Mouse (Mus musculus): ENCODE measurements at regions not wholly inside any gene's neighbourhood (a gene's known extent, or its start where the extent isn't known, plus 50 kb on each side); places are given as distances from the start of the nearest gene placed in this dataset.

DNA sequence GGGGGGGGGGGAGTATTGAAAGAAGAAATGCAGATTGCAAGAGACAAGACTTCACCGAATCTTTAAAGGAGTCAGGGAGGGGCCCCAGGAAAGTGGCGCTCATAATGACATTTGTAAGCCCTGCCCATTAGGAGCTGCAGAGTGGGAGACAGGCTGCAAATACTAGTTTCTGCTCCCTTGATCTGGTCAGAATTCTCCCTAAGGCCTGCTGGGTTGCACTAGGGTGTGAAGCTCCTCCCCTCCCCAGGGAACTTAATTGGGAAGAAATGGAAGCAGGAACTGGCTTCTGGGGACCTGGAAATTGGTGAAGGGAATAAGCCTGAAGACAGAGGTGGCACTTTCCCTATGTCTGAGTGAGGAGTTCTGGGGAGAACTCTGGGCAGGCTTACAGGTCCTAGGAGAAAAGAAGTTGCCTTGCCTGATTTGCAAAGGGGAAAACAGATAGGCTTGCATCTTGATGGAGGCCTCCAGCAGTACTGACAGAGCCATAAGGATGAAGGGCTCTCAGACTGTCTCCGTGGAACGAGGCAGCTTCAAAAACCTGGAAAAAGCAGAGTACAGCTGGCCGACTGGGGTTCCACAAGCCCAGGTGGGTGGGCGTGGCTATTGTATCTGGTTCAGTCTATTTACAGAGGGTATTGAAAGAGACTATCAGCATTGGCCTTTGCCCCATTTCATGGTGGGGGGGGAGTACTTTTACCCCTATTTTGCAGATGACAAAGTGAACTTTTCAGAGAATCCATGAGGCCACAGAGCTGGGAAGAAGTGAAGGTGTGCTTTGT lies 125.7 kb downstream of the Plpp3 start:
- peak overlapping the region; percentile 88 for H3K27ac ChIP-seq
- DNase-seq (ENCODE audit: low spot score), result peak; percentile 16
- no peak overlapping the region for H3K4me3 ChIP-seq
- H3K27me3 ChIP-seq (ENCODE audit: insufficient read depth, poor library complexity, severe bottlenecking), result 0 out of 2 replicates have a peak, but pooled peaks cover 3% of the 10 kb centered on the region
- 14% methylated on average over 6 of the region's 6 CpGs for WGBS
- peaks cover 63% of the 10 kb centered on the region for H3K4me1 ChIP-seq (replicated peaks)
- H3K9me3 ChIP-seq, result no peaks in the 10 kb centered on the region
- no peaks in the 10 kb centered on the region for H3K36me3 ChIP-seq

DNA sequence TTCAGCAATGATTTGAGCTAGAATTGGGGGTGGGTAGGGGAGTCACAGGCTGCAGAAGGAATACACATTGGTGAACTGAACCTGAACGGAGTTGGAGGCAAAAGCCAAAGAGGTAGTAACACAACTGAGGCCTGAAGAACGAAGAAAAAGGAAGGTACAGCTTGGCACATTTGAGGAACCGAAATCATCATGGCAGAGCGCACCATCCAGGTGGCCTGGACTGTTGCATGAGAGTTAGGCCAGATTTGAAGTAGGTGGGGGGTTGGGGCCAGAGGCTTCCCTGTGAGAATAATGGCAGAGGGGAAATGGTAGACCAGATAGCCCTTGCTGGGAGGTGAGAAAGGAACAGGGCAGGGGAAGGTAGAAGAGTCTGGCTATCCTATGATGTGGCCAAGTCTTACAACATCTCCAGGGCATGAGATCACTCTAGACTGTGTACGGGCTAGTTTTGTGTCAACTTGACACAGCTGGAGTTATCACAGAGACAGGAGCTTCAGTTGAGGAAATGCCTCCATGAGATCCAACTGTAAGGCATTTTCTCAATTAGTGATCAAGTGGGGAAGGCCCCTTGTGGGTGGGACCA lies 128.4 kb downstream of the Plpp3 start:
- Histone ChIP-seq H3K27ac (no peak overlapping the region), H3K4me1 (replicated peaks) (peaks cover 67% of the 10 kb centered on the region), H3K4me3 (no peak overlapping the region), H3K36me3 (no peaks in the 10 kb centered on the region), H3K9me3 (no peaks in the 10 kb centered on the region), H3K27me3 (ENCODE audit: insufficient read depth, poor library complexity, severe bottlenecking) (0 out of 2 replicates have a peak, but pooled peaks cover 3% of the 10 kb centered on the region)
- no peak for DNase-seq (ENCODE audit: low spot score)
- 92% methylated on average over 5 of the region's 5 CpGs for WGBS

DNA sequence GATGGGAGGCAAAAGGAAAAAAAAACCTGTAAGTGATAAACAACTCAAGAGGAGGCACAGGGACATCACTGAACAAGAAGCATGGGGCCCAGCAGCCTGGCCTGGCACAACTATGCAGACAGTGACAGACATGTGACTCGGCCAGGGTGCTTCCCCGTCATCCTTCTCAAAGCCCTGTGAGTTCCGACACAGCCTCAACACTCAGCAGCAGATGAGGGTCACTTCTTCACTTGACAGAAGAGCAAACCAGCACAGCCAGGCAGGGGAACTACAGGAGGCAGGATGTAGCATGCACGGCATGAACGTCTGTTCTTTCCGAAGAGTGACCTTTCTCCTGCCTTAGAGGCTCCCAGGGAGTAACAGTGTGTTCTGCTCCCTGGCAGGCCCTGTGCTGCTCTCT lies 129.2 kb downstream of the Plpp3 start:
- no peak for DNase-seq (ENCODE audit: low spot score)
- 70% methylated on average over 6 of the region's 6 CpGs for WGBS
- H3K9me3 ChIP-seq, result no peaks in the 10 kb centered on the region
- 0 out of 2 replicates have a peak, but pooled peaks cover 3% of the 10 kb centered on the region for H3K27me3 ChIP-seq (ENCODE audit: insufficient read depth, poor library complexity, severe bottlenecking)
- H3K4me3 ChIP-seq, result no peak overlapping the region
- peak overlapping the region; percentile 70 for H3K27ac ChIP-seq
- H3K36me3 ChIP-seq, result no peaks in the 10 kb centered on the region
- peaks cover 65% of the 10 kb centered on the region for H3K4me1 ChIP-seq (replicated peaks)

DNA sequence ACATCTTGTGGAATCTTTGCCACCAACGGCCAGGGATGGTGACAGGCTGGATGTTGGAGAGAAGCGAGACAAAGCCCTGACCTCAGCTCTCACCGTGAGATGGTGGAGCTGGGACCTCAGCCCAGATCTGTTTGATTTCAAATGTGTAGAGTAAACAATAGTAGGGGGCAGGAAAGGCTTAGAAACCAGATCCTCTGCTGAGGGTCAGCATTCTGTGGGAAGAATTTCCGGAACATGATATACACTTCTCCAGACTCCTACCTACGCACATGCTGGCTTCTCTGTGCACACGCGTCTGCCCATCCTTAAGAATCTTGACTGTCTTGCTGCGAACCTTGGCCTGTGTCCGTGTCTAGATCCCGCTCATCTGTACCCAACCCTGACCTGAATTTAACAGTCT lies 129.7 kb downstream of the Plpp3 start:
- Histone ChIP-seq H3K27ac (peak overlapping the region; percentile 70), H3K4me3 (no peak overlapping the region), H3K9me3 (no peaks in the 10 kb centered on the region), H3K27me3 (ENCODE audit: insufficient read depth, poor library complexity, severe bottlenecking) (0 out of 2 replicates have a peak, but pooled peaks cover 3% of the 10 kb centered on the region), H3K36me3 (no peaks in the 10 kb centered on the region), H3K4me1 (replicated peaks) (peaks cover 65% of the 10 kb centered on the region)
- DNase-seq (ENCODE audit: low spot score), result no peak
- 75% methylated on average over 10 of the region's 10 CpGs for WGBS

DNA sequence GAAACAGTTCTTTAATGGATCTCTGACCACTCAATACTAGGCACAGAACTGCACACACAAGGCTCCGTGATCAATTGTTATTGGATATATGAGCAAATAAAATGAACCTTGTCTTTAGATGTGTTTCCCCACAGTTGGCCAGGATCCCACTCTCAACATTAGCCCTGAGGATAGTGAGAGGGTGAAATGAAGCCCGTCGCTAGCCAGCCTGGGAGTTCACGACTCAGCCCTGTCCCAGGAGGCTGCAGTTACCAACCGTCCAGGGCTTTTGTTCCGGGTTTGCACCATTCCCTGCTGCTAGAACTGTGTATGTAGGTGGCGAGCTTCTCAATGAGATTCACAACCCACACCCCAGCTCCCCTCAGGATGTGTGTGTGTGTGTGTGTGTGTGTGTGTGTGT lies 130.3 kb downstream of the Plpp3 start:
- DNase-seq (ENCODE audit: low spot score), result no peak
- WGBS, result 55% methylated on average over 7 of the region's 7 CpGs
- Histone ChIP-seq H3K36me3 (no peaks in the 10 kb centered on the region), H3K9me3 (no peaks in the 10 kb centered on the region), H3K4me3 (no peak overlapping the region), H3K4me1 (replicated peaks) (peaks cover 64% of the 10 kb centered on the region), H3K27me3 (ENCODE audit: insufficient read depth, poor library complexity, severe bottlenecking) (0 out of 2 replicates have a peak, but pooled peaks cover 3% of the 10 kb centered on the region), H3K27ac (no peak overlapping the region)

DNA sequence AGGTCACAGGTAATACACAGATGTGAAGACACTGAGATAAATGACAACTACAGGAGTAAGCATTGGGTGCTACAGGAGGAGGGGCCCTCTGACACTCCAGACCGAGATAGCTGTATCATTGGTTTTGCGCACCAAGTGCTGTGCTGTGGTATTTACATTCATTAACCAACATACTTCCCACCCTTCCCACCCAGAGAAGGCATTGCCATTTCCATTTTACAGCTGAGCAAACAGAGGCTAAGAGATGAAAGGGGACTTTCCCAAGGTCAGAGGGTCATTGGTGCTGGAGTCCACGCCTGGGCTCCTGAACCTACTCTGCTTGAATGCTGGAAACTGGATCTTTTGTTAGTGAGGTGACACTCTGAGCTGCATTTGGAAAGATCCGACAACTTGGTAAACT lies 132.5 kb downstream of the Plpp3 start:
- no peaks in the 10 kb centered on the region for H3K36me3 ChIP-seq
- no peak overlapping the region for H3K4me3 ChIP-seq
- WGBS, result 39% methylated on average over 4 of the region's 4 CpGs
- DNase-seq (ENCODE audit: low spot score), result no peak
- H3K9me3 ChIP-seq, result no peaks in the 10 kb centered on the region
- H3K27me3 ChIP-seq (ENCODE audit: insufficient read depth, poor library complexity, severe bottlenecking), result no peaks in the 10 kb centered on the region
- H3K27ac ChIP-seq, result peak overlapping the region; percentile 46; the same call in 1 of the 2 replicates
- peaks cover 49% of the 10 kb centered on the region for H3K4me1 ChIP-seq (replicated peaks)

DNA sequence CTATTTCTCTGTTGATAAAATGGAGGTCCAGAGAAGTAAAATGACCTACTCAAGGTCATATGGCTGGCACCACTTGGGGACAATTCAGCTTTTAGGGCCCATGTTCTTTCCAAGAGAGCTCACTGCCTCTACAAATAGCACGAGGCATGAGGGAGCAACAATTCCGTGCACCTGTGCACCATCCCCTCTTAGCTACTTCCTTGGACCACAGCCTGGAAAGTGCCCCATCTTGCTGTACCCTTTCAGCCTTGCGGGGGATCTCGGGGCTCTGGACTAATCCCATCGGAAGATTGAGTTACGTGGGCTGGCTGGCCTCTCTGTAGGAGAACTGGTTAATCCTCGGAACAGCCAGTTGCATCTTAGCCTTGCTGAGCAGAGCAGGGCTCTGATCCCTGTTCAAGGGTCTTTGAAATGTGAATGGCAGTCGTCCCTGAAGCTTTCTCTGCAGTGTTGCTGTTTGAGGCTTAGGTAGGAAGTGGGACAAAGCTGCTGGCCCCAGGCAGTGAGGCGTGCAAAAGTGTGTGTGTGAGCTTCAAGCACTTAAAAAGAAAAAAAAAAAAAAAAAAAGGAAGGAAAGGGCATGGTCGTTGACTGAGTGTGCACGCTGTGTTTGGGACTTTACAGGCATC lies 133.8 kb downstream of the Plpp3 start:
- 8% methylated on average over 11 of the region's 11 CpGs for WGBS
- Histone ChIP-seq H3K9me3 (no peaks in the 10 kb centered on the region), H3K4me3 (no peak overlapping the region), H3K4me1 (replicated peaks) (peaks cover 49% of the 10 kb centered on the region), H3K27ac (peak overlapping the region; percentile 82), H3K36me3 (no peaks in the 10 kb centered on the region), H3K27me3 (ENCODE audit: insufficient read depth, poor library complexity, severe bottlenecking) (no peaks in the 10 kb centered on the region)
- peak; percentile 8 for DNase-seq (ENCODE audit: low spot score)

DNA sequence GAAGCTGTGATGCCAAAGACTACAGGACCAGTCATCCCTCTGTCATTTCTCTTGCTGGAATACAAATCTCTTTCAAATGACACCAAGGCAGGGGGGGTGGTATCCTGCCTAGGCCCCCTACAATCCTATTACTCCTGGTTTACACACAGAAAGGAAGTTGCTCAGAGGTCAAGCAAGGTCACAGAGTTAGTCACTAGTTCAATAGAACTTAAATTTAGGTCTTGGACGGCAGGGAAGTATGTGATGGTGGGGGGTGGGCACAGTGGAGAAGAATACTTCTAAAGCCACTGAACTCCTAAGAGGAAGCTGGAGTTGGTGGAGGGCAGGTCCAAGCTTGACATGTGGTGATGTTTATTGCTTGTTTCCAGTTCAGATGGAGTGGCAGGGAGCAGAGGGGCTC lies 134.4 kb downstream of the Plpp3 start:
- 0% methylated on average over 1 of the region's 1 CpGs for WGBS

DNA sequence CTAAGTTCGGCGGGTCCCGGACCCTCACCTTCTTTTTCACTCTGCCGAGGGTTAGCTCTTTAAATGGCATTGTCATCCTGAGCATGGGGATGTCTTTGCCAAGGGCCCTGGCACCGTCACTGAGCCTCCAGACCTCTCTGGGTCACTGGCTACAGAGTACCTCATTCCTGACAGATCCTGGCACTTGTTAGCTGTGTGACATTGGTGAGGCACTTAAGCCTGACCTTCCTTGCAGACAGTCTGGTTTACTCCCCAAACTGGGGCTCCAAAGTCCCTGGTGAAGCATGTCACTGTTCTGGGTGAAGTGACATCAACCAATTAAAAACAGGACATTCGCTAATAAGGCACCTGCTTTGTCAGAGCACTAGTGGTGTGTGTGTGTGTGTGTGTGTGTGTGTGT lies 142.2 kb downstream of the Plpp3 start:
- Histone ChIP-seq H3K36me3 (no peaks in the 10 kb centered on the region), H3K4me1 (replicated peaks) (no peaks in the 10 kb centered on the region)
- 90% methylated on average over 6 of the region's 6 CpGs for WGBS

More for the DNA sequence above, 134.4 kb downstream of the Plpp3 start:
- Histone ChIP-seq H3K4me1 (replicated peaks) (peaks cover 44% of the 10 kb centered on the region), H3K36me3 (no peaks in the 10 kb centered on the region), H3K27ac (peak overlapping the region; percentile 82), H3K27me3 (ENCODE audit: insufficient read depth, poor library complexity, severe bottlenecking) (no peaks in the 10 kb centered on the region), H3K4me3 (no peak overlapping the region), H3K9me3 (no peaks in the 10 kb centered on the region)
- peak; percentile 26 for DNase-seq (ENCODE audit: low spot score)

DNA sequence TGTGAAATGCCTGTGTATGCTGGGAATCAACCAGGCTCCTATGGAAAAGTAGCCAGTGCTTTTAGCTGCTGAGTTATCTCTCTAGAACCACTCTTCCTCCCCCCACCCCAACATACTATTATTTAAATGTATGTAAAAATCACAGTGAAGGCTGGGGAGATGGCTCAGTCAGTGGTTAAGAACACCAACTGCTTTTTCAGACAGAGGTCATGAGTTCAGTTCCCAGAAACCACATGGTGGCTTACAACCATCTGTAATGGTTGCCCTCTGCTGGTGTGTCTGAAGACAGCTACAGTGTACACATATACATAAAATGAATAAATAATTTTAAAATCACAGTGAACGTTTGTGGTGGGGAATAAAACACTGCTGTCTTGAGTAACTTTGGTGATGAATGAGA lies 144.4 kb downstream of the Plpp3 start:
- Histone ChIP-seq H3K36me3 (no peaks in the 10 kb centered on the region), H3K27ac (no peak overlapping the region), H3K27me3 (ENCODE audit: insufficient read depth, poor library complexity, severe bottlenecking) (no peaks in the 10 kb centered on the region), H3K4me1 (replicated peaks) (no peaks in the 10 kb centered on the region), H3K4me3 (no peak overlapping the region), H3K9me3 (0 out of 2 replicates have a peak, but pooled peaks cover 3% of the 10 kb centered on the region)
- DNase-seq (ENCODE audit: low spot score), result no peak
- 88% methylated on average over 1 of the region's 1 CpGs for WGBS

More for the DNA sequence above, 142.2 kb downstream of the Plpp3 start:
- H3K27ac ChIP-seq, result no peak overlapping the region
- H3K27me3 ChIP-seq (ENCODE audit: insufficient read depth, poor library complexity, severe bottlenecking), result no peaks in the 10 kb centered on the region
- H3K4me3 ChIP-seq, result no peak overlapping the region
- H3K9me3 ChIP-seq, result no peaks in the 10 kb centered on the region
- DNase-seq (ENCODE audit: low spot score), result no peak

DNA sequence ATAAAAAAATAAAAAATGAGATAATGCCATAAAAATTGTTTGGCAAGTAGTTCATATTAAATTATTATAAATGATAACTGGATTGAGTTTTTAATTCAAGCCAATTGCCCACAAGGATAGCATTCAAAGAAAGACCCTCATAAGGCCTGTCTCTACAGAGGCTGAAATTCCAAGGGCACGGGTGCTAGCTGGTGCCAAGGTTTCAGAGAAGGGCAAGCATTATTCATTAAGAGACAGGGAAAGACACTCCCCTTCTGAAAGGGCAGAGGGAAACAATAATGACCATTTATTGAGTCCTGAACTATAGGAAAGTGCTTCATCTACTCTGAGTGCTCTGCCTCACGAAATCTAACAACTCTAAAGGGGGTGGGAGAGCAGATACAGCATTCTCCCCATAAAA lies 147.0 kb downstream of the Plpp3 start:
- Histone ChIP-seq H3K36me3 (no peaks in the 10 kb centered on the region), H3K4me1 (replicated peaks) (no peaks in the 10 kb centered on the region), H3K9me3 (0 out of 2 replicates have a peak, but pooled peaks cover 3% of the 10 kb centered on the region), H3K27ac (no peak overlapping the region), H3K4me3 (no peak overlapping the region), H3K27me3 (ENCODE audit: insufficient read depth, poor library complexity, severe bottlenecking) (no peaks in the 10 kb centered on the region)
- DNase-seq (ENCODE audit: low spot score), result no peak
- WGBS, result 62% methylated on average over 2 of the region's 2 CpGs

DNA sequence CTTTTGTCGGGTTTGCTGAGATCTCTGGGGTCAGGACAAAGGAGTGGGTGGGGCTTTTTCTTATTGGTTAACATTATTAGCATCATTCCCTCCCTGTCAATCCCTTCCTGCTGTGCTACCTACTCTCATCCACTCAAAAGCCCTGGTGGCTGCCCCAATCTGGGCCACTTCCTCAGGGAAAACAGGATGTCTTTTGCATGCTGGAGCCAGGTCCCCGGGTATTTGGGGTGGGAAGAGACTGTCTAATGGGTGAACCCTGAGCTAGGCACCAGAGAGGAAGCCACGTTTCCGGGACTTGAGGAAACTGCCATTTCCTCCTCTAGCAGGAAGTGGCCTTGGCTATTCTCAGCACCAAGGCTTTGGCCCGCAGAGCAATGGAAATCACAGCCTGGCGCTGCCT lies 148.8 kb downstream of the Plpp3 start:
- Histone ChIP-seq H3K36me3 (no peaks in the 10 kb centered on the region), H3K4me1 (replicated peaks) (no peaks in the 10 kb centered on the region), H3K9me3 (0 out of 2 replicates have a peak, but pooled peaks cover 3% of the 10 kb centered on the region), H3K27me3 (ENCODE audit: insufficient read depth, poor library complexity, severe bottlenecking) (no peaks in the 10 kb centered on the region), H3K4me3 (no peak overlapping the region), H3K27ac (no peak overlapping the region)
- WGBS, result 85% methylated on average over 6 of the region's 6 CpGs
- no peak for DNase-seq (ENCODE audit: low spot score)

DNA sequence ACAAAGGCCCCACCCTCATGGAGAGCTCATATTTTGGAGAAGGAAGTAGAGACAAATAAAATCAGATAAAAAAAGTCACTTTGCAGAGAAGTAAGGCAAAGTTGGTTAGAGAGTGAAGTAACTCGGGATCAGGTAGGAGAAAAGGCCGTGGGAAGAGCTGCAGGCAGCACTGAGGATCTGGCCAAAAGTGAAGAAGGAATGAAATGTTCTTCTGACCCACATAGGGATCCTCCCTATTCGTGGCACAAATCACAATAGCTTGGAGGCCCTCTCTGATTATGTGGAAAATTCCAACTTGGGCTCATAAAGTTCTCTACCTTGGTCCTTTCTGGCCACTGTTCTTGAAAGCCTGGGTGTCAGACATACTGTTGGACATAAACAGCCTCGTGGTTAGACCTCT lies 150.2 kb downstream of the Plpp3 start:
- 79% methylated on average over 4 of the region's 4 CpGs for WGBS
- H3K36me3 ChIP-seq, result no peaks in the 10 kb centered on the region
- H3K27me3 ChIP-seq (ENCODE audit: insufficient read depth, poor library complexity, severe bottlenecking), result no peaks in the 10 kb centered on the region
- H3K9me3 ChIP-seq, result 0 out of 2 replicates have a peak, but pooled peaks cover 3% of the 10 kb centered on the region
- no peak for DNase-seq (ENCODE audit: low spot score)
- H3K27ac ChIP-seq, result no peak overlapping the region
- no peak overlapping the region for H3K4me3 ChIP-seq
- no peaks in the 10 kb centered on the region for H3K4me1 ChIP-seq (replicated peaks)
